ENCODE assay signal across 8 mouse cellular contexts in the genomic region with DNA sequence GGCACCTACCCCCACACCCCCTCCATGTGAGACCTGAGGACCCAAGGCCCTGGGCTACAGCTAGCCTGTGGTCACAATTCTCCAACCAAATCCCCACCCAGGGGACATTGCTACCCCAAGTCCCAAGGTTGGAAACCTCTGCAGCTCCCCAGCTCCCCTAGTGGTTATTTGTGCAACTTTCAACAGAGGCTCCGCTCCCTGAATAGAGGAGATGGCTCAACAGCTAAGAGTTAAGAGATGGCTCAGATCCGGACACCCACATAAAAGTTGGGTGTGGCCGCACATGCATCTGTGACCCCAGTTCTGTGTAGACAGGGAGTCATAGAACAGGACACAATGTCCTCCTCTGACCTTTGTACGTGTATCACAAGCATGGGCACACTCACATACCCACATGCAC. TPM values are rescaled to one million over a fixed set of nuclear protein-coding genes. Genes with fewer than 3 reads are reported as not detected.
DNase-seq lines count a peak whose midpoint lies in the region; ATAC-seq and TF ChIP-seq lines count a peak whose summit lies in the region.

No protein-coding gene starts in this region.

- WGBS in embryonic facial prominence, embryonic 11.5 days = 82% methylated on average over 4 of the region's 4 CpGs
- 87% methylated on average over 4 of the region's 4 CpGs for WGBS in embryonic facial prominence, embryonic 10.5 days
- WGBS in midbrain, embryonic 14.5 days = 90% methylated on average over 4 of the region's 4 CpGs
- WGBS in midbrain, embryonic 13.5 days = 86% methylated on average over 4 of the region's 4 CpGs
- WGBS in small intestine, adult 2 months = 51% methylated on average over 4 of the region's 4 CpGs

- no peak overlapping the region for H3K4me3 ChIP-seq in embryonic facial prominence, embryonic 11.5 days (ENCODE audit: low read depth, low read length)
- no peak overlapping the region for H3K4me3 ChIP-seq in embryonic facial prominence, embryonic 10.5 days
- no peak overlapping the region for H3K4me3 ChIP-seq in midbrain, embryonic 14.5 days (replicated peaks; ENCODE audit: low read depth, low read length)
- no peak overlapping the region for H3K4me3 ChIP-seq in midbrain, embryonic 13.5 days (replicated peaks)
- H3K4me3 ChIP-seq in small intestine, adult 2 months (ENCODE audit: low read depth, low read length) = no peak overlapping the region

- DNase-seq in embryonic facial prominence, embryonic 11.5 days (ENCODE audit: low spot score) = peak; percentile 39
- DNase-seq in embryonic facial prominence, embryonic 10.5 days (ENCODE audit: low spot score) = no peak
- DNase-seq in midbrain, embryonic 14.5 days = peak; percentile 31
- no peak for DNase-seq in left cerebral cortex, postnatal 4 days
- no peak for DNase-seq in spleen, postnatal 10 days (ENCODE audit: low spot score in 2 of 2)

- H3K27ac ChIP-seq in embryonic facial prominence, embryonic 11.5 days (replicated peaks; ENCODE audit: low read depth, low read length) = no peak overlapping the region
- no peak overlapping the region for H3K27ac ChIP-seq in embryonic facial prominence, embryonic 10.5 days (replicated peaks)
- H3K27ac ChIP-seq in midbrain, embryonic 14.5 days (replicated peaks; ENCODE audit: low read depth, low read length) = no peak overlapping the region
- H3K27ac ChIP-seq in midbrain, embryonic 13.5 days = no peak overlapping the region
- H3K27ac ChIP-seq in small intestine, adult 2 months (ENCODE audit: insufficient read depth, low read depth, low read length) = no peak overlapping the region

- no peak overlapping the region for H3K4me2 ChIP-seq in embryonic facial prominence, embryonic 11.5 days (ENCODE audit: low read depth, low read length)
- H3K4me2 ChIP-seq in midbrain, embryonic 14.5 days (ENCODE audit: low read length) = no peak overlapping the region
- no peak overlapping the region for H3K4me2 ChIP-seq in midbrain, embryonic 13.5 days (replicated peaks)

- TF ChIP-seq POLR2A in small intestine, adult 2 months (IDR thresholded peaks at IDR 0.05; ENCODE audit: low read depth, low read length) = no peak

- no peaks in the 10 kb centered on the region for H3K27me3 ChIP-seq in embryonic facial prominence, embryonic 11.5 days (ENCODE audit: control insufficient read depth, insufficient read depth, low read length)
- no peaks in the 10 kb centered on the region for H3K27me3 ChIP-seq in embryonic facial prominence, embryonic 10.5 days (replicated peaks; ENCODE audit: low read depth, poor library complexity, severe bottlenecking)
- H3K27me3 ChIP-seq in midbrain, embryonic 14.5 days (ENCODE audit: control insufficient read depth, insufficient read depth, low read length) = no peaks in the 10 kb centered on the region
- no peaks in the 10 kb centered on the region for H3K27me3 ChIP-seq in midbrain, embryonic 13.5 days
- no peaks in the 10 kb centered on the region for H3K27me3 ChIP-seq in small intestine, adult 2 months (ENCODE audit: control insufficient read depth, insufficient read depth, low read length)

- intact Hi-C loops in left cerebral cortex, postnatal 4 days (cut with DNase I) = no loop called here

- H3K9me3 ChIP-seq in embryonic facial prominence, embryonic 11.5 days (replicated peaks; ENCODE audit: control insufficient read depth, low read length) = no peaks in the 10 kb centered on the region
- no peaks in the 10 kb centered on the region for H3K9me3 ChIP-seq in embryonic facial prominence, embryonic 10.5 days
- no peaks in the 10 kb centered on the region for H3K9me3 ChIP-seq in midbrain, embryonic 14.5 days (ENCODE audit: control insufficient read depth, low read length)
- H3K9me3 ChIP-seq in midbrain, embryonic 13.5 days = no peaks in the 10 kb centered on the region

- peak; percentile 69; the same call in 1 of the 2 replicates for TF ChIP-seq CTCF in small intestine, adult 2 months (IDR thresholded peaks at IDR 0.05; ENCODE audit: extremely low read depth, insufficient read length, insufficient replicate concordance, low read depth, low read length)

- no peak overlapping the region for H3K9ac ChIP-seq in embryonic facial prominence, embryonic 11.5 days (replicated peaks; ENCODE audit: low read length)
- no peak overlapping the region for H3K9ac ChIP-seq in midbrain, embryonic 14.5 days (replicated peaks; ENCODE audit: low read length)
- no peak overlapping the region for H3K9ac ChIP-seq in midbrain, embryonic 13.5 days (replicated peaks)

- ATAC-seq in embryonic facial prominence, embryonic 11.5 days (replicated peaks; ENCODE audit: insufficient number of reproducible peaks, low FRiP score, low TSS enrichment, low read depth) = 0 out of 2 replicates have a peak, but pooled peaks have one; percentile 40
- ATAC-seq in midbrain, embryonic 14.5 days (ENCODE audit: low FRiP score, low TSS enrichment) = no peak
- ATAC-seq in midbrain, embryonic 13.5 days = no peak
- peak; percentile 46 to 61; a peak in 3 of 4 replicates for ATAC-seq in hematopoietic stem cell, adult 5-6 weeks (replicated peaks in 1 of 2; ENCODE audit: insufficient read depth in 1 of 2, low FRiP score in 2 of 2, low TSS enrichment in 1 of 2, low read depth in 1 of 2, poor library complexity in 2 of 2, severe bottlenecking in 2 of 2)

- H3K36me3 ChIP-seq in embryonic facial prominence, embryonic 11.5 days (replicated peaks; ENCODE audit: control insufficient read depth, insufficient read depth, low read depth, low read length) = no peaks in the 10 kb centered on the region
- no peaks in the 10 kb centered on the region for H3K36me3 ChIP-seq in embryonic facial prominence, embryonic 10.5 days (replicated peaks)
- H3K36me3 ChIP-seq in midbrain, embryonic 14.5 days (ENCODE audit: control insufficient read depth, insufficient read depth, low read length) = no peaks in the 10 kb centered on the region
- H3K36me3 ChIP-seq in midbrain, embryonic 13.5 days = no peaks in the 10 kb centered on the region
- H3K36me3 ChIP-seq in small intestine, adult 2 months (ENCODE audit: control insufficient read depth, insufficient read depth, low read length) = no peaks in the 10 kb centered on the region

- no peaks in the 10 kb centered on the region; the same call in 1 of the 2 replicates for H3K4me1 ChIP-seq in embryonic facial prominence, embryonic 11.5 days (ENCODE audit: control insufficient read depth, insufficient read depth, low read length)
- H3K4me1 ChIP-seq in embryonic facial prominence, embryonic 10.5 days = peaks cover 65% of the 10 kb centered on the region
- no peaks in the 10 kb centered on the region for H3K4me1 ChIP-seq in midbrain, embryonic 14.5 days (ENCODE audit: control insufficient read depth, insufficient read depth, low read length)
- H3K4me1 ChIP-seq in midbrain, embryonic 13.5 days (replicated peaks) = peaks cover 31% of the 10 kb centered on the region
- peaks cover 52% of the 10 kb centered on the region for H3K4me1 ChIP-seq in small intestine, adult 2 months (ENCODE audit: control insufficient read depth, insufficient read depth, insufficient read length, low read length)

RNA-seq across cellular contexts. Expression of gene Stk24, which starts 33.8 kb away (rescaled TPM):
- 47.9 and 48.7 TPM in 2 replicates for polyA plus RNA-seq in embryonic facial prominence, embryonic 11.5 days (2014; fragmentation: Nextera tagmentation; extraction: Ambion mirVana)
- polyA plus RNA-seq in embryonic facial prominence, embryonic 10.5 days (2016; fragmentation: Nextera tagmentation; extraction: Ambion mirVana) = 39.9 and 43.0 TPM in 2 replicates
- 17.2 and 23.3 TPM in 2 replicates for polyA plus RNA-seq in midbrain, embryonic 14.5 days (2014; fragmentation: Nextera tagmentation; extraction: Ambion mirVana)
- polyA plus RNA-seq in midbrain, embryonic 13.5 days (2015; fragmentation: Nextera tagmentation; extraction: Ambion mirVana) = 20.9 and 21.2 TPM in 2 replicates
- 85.3 and 102 TPM in 2 replicates for total RNA-seq in hematopoietic stem cell, adult 5-6 weeks (2017)
- polyA plus RNA-seq in small intestine, adult 2 months (2012; rRNA removed) = 20.4 and 35.4 TPM in 2 replicates
- 10 to 100 TPM; 45.9 to 52.1 TPM for total RNA-seq in left cerebral cortex, postnatal 4 days (2021)

Comparison
In these comparisons a context has a peak if more than half of its experiments do, and no peak if none do; other contexts are left out.
1. DNase-seq: peak in embryonic facial prominence, embryonic 11.5 days (single experiment) and midbrain, embryonic 14.5 days (single experiment); none in embryonic facial prominence, embryonic 10.5 days (single experiment), left cerebral cortex, postnatal 4 days (single experiment) and spleen, postnatal 10 days (0 of 2).
2. ATAC-seq: peak in embryonic facial prominence, embryonic 11.5 days (single experiment) and hematopoietic stem cell, adult 5-6 weeks (2 of 2); none in midbrain, embryonic 14.5 days (single experiment) and midbrain, embryonic 13.5 days (single experiment).